In the genomic region with DNA sequence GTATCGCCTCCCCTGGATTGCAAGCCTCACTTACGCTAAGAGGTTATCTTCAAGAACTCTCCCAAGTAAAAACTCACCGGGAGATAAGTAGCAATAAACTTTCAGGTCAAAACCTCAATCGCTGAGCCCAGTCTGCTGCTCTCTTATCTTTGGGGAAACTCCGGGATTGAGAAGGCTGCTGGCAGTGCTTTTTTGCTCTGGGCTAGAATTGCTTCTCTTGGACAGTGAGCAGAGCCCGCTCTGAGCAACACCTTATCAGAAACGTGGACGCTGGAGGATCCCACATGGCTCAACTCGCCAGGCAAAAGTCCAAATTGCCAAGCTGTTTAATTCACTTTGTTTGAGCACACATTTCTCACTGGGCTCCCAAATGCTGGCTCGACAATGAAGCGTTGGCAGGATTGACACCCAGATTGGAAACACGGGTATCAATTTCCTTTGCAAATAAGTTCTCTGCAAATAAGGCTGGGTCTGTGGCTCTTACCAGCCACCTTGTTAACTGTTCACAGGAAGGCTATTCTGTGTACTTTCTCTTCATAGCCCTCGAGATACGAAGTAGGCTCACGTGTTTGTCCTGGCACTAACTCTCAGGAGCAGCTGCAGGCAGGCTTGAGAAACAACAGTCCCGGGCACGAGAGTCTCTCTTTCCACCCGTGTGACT, we compare ENCODE assay signal across 8 mouse cellular contexts.
DNase-seq lines count a peak whose midpoint lies in the region; ATAC-seq lines count a peak whose summit lies in the region.

No protein-coding gene starts in this region.

- WGBS in forebrain, embryonic 15.5 days, result 51% methylated on average over 18 of the region's 18 CpGs
- WGBS in forebrain, embryonic 12.5 days, result 82% methylated on average over 18 of the region's 18 CpGs
- 42% methylated on average over 18 of the region's 18 CpGs for WGBS in forebrain, embryonic 16.5 days
- 73% methylated on average over 18 of the region's 18 CpGs for WGBS in midbrain, embryonic 16.5 days

- DNase-seq in layer of hippocampus, adult 11-12 months (ENCODE audit: low spot score), result peak; percentile 15
- DNase-seq in lung, postnatal 25 days (ENCODE audit: low spot score), result peak; percentile 80
- DNase-seq in cerebellum, adult 8-10 months, result no peak
- no peak for DNase-seq in right cerebral cortex, adult 18-20 months

- no peak overlapping the region for H3K4me3 ChIP-seq in forebrain, embryonic 15.5 days
- H3K4me3 ChIP-seq in forebrain, embryonic 12.5 days (replicated peaks), result no peak overlapping the region
- no peak overlapping the region for H3K4me3 ChIP-seq in forebrain, embryonic 16.5 days (replicated peaks; ENCODE audit: low read length)
- H3K4me3 ChIP-seq in midbrain, embryonic 16.5 days (ENCODE audit: low read depth, low read length), result no peak overlapping the region

- H3K9ac ChIP-seq in forebrain, embryonic 15.5 days (replicated peaks), result no peak overlapping the region
- H3K9ac ChIP-seq in forebrain, embryonic 12.5 days, result no peak overlapping the region
- no peak overlapping the region; the same call in 1 of the 2 replicates for H3K9ac ChIP-seq in forebrain, embryonic 16.5 days (replicated peaks; ENCODE audit: low read depth, low read length)
- H3K9ac ChIP-seq in midbrain, embryonic 16.5 days (ENCODE audit: low read depth, low read length), result no peak overlapping the region

- H3K27ac ChIP-seq in forebrain, embryonic 15.5 days (replicated peaks), result peak overlapping the region; percentile 41
- no peak overlapping the region for H3K27ac ChIP-seq in forebrain, embryonic 12.5 days
- no peak overlapping the region for H3K27ac ChIP-seq in forebrain, embryonic 16.5 days (ENCODE audit: low read length)
- no peak overlapping the region for H3K27ac ChIP-seq in midbrain, embryonic 16.5 days (ENCODE audit: low read length)

- no peaks in the 10 kb centered on the region for H3K36me3 ChIP-seq in forebrain, embryonic 15.5 days
- H3K36me3 ChIP-seq in forebrain, embryonic 12.5 days (replicated peaks), result no peaks in the 10 kb centered on the region
- H3K36me3 ChIP-seq in forebrain, embryonic 16.5 days (ENCODE audit: control insufficient read depth, insufficient read depth), result no peaks in the 10 kb centered on the region
- H3K36me3 ChIP-seq in midbrain, embryonic 16.5 days (ENCODE audit: control insufficient read depth, insufficient read depth, low read length), result no peaks in the 10 kb centered on the region; the same call in 1 of the 2 replicates

- H3K27me3 ChIP-seq in forebrain, embryonic 15.5 days, result no peaks in the 10 kb centered on the region
- no peaks in the 10 kb centered on the region for H3K27me3 ChIP-seq in forebrain, embryonic 12.5 days
- H3K27me3 ChIP-seq in forebrain, embryonic 16.5 days (replicated peaks; ENCODE audit: control insufficient read depth, insufficient read depth, low read length), result no peaks in the 10 kb centered on the region
- no peaks in the 10 kb centered on the region for H3K27me3 ChIP-seq in midbrain, embryonic 16.5 days (ENCODE audit: control insufficient read depth, insufficient read depth, low read depth, low read length)

- H3K4me1 ChIP-seq in forebrain, embryonic 15.5 days, result peaks cover 13% of the 10 kb centered on the region
- no peaks in the 10 kb centered on the region for H3K4me1 ChIP-seq in forebrain, embryonic 12.5 days
- H3K4me1 ChIP-seq in forebrain, embryonic 16.5 days (replicated peaks; ENCODE audit: control insufficient read depth, insufficient read depth, low read length), result peaks cover 12% of the 10 kb centered on the region
- H3K4me1 ChIP-seq in midbrain, embryonic 16.5 days (ENCODE audit: control insufficient read depth, insufficient read depth, low read length), result no peaks in the 10 kb centered on the region

- peak overlapping the region; percentile 26 for H3K4me2 ChIP-seq in forebrain, embryonic 15.5 days (replicated peaks)
- H3K4me2 ChIP-seq in forebrain, embryonic 12.5 days, result no peak overlapping the region
- peak overlapping the region; percentile 28; the same call in 1 of the 2 replicates for H3K4me2 ChIP-seq in forebrain, embryonic 16.5 days (ENCODE audit: low read length)
- H3K4me2 ChIP-seq in midbrain, embryonic 16.5 days (ENCODE audit: low read length), result no peak overlapping the region

- peak; percentile 89 for ATAC-seq in forebrain, embryonic 15.5 days (replicated peaks)
- no peak for ATAC-seq in forebrain, embryonic 12.5 days (ENCODE audit: low FRiP score)
- ATAC-seq in forebrain, embryonic 16.5 days, result peak; percentile 94
- ATAC-seq in midbrain, embryonic 16.5 days, result no peak

- H3K9me3 ChIP-seq in forebrain, embryonic 15.5 days, result no peaks in the 10 kb centered on the region
- H3K9me3 ChIP-seq in forebrain, embryonic 12.5 days, result no peaks in the 10 kb centered on the region
- no peaks in the 10 kb centered on the region for H3K9me3 ChIP-seq in forebrain, embryonic 16.5 days (ENCODE audit: control insufficient read depth, low read length)
- no peaks in the 10 kb centered on the region for H3K9me3 ChIP-seq in midbrain, embryonic 16.5 days (replicated peaks; ENCODE audit: control insufficient read depth, low read length, poor library complexity, severe bottlenecking)

Comparison
In these comparisons a context has a peak if more than half of its experiments do, and no peak if none do; other contexts are left out.
1. ATAC-seq: peak in forebrain, embryonic 15.5 days (single experiment) and forebrain, embryonic 16.5 days (single experiment); none in forebrain, embryonic 12.5 days (single experiment) and midbrain, embryonic 16.5 days (single experiment).
2. H3K4me2 ChIP-seq: peak in forebrain, embryonic 15.5 days (single experiment) and forebrain, embryonic 16.5 days (single experiment); none in forebrain, embryonic 12.5 days (single experiment) and midbrain, embryonic 16.5 days (single experiment).
3. DNase-seq: peak in layer of hippocampus, adult 11-12 months (single experiment) and lung, postnatal 25 days (single experiment); none in cerebellum, adult 8-10 months (single experiment) and right cerebral cortex, adult 18-20 months (single experiment).